Mouse (Mus musculus): ENCODE measurements around the gene D630045J12Rik.

GRCm38 (mm10) chr6:38241508-38241907, 12.3 kb downstream of the D630045J12Rik start:
- TF ChIP-seq CTCF (IDR thresholded peaks at IDR 0.05; ENCODE audit: extremely low read depth, insufficient read depth, insufficient read length, insufficient replicate concordance) (no peak), POLR2A (IDR thresholded peaks at IDR 0.05; ENCODE audit: low read depth, low read length) (no peak)

All from spleen, adult 2 months (tissue).